Mouse (Mus musculus) liver, embryonic 11.5 days (tissue): ENCODE data around the gene Tma7. TPM values are rescaled to one million over a fixed set of nuclear protein-coding genes. Genes with fewer than 3 reads are reported as not detected.
A peak's percentile ranks its signal among the peaks of the same experiment; 100 is the strongest.

Source experiments
- ATAC-seq: fragments of 200-750 bp; cut with Nextera tagmentation; replicated peaks from 2 replicates; pipeline ENCODE4 v1.8.0; 2017; ENCODE audit warnings: moderate number of reproducible peaks, mild to moderate bottlenecking, moderate TSS enrichment, moderate library complexity; ENCODE audit not compliant: low FRiP score
- DNase-seq: peaks from one replicate; pipeline ENCODE4 v3.0.0-alpha.2; 2017; ENCODE audit warnings: low spot score
- H3K27ac ChIP-seq: fragments of 300-500 bp; sonication (generic); 2 replicates; pipeline ENCODE4 v1.5.1; 2014; ENCODE audit warnings: mild to moderate bottlenecking, low read depth, low read length, control low read depth
- H3K27me3 ChIP-seq: fragments of 300-500 bp; sonication (generic); replicated peaks from 2 replicates; pipeline ENCODE4 v1.6.1; 2014; ENCODE audit warnings: low read length, mixed read lengths; ENCODE audit not compliant: control insufficient read depth, insufficient read depth
- H3K36me3 ChIP-seq: fragments of 300-500 bp; sonication (generic); 2 replicates; pipeline ENCODE4 v1.6.1; 2014; ENCODE audit warnings: mild to moderate bottlenecking, low read length, moderate library complexity, mixed read lengths; ENCODE audit not compliant: control insufficient read depth, insufficient read depth
- H3K4me1 ChIP-seq: fragments of 300-500 bp; sonication (generic); replicated peaks from 2 replicates; pipeline ENCODE4 v1.6.1; 2014; ENCODE audit warnings: low read length, mixed read lengths; ENCODE audit not compliant: control insufficient read depth, insufficient read depth
- H3K4me2 ChIP-seq: fragments of 300-500 bp; sonication (generic); 2 replicates; pipeline ENCODE4 v1.6.1; 2014; ENCODE audit warnings: mild to moderate bottlenecking, control low read depth, moderate library complexity
- H3K4me3 ChIP-seq: fragments of 300-500 bp; sonication (generic); 2 replicates; pipeline ENCODE4 v1.5.1; 2014; ENCODE audit warnings: low read depth, low read length, control low read depth
- H3K9ac ChIP-seq: fragments of 300-500 bp; sonication (generic); 2 replicates; pipeline ENCODE4 v1.6.1; 2014; ENCODE audit warnings: low read depth, low read length, control low read depth
- H3K9me3 ChIP-seq: fragments of 300-500 bp; sonication (generic); 2 replicates; pipeline ENCODE4 v1.6.1; 2016; ENCODE audit warnings: low read length, inconsistent platforms, mixed read lengths; ENCODE audit not compliant: control insufficient read depth
- WGBS: fragments of 180-500 bp; shearing (Covaris S2); extraction: QIAGEN DNeasy Blood & Tissue Kit; methylation state at CpG from one replicate; pipeline ENCODE4 v1.1.7; 2014; 5-methylcytosine and 5-hydroxymethylcytosine counted together
- polyA plus RNA-seq: library from polyadenylated mRNA; unstranded; fragments of >200 nt; fragmentation: Nextera tagmentation; extraction: Ambion mirVana; gene quantifications from 2 replicates; pipeline ENCODE4 v1.2.1, GENCODE M21; 2014

Tma7 gene
- polyA plus RNA-seq, 1 experiment from 2014 or later, result 742 TPM

- H3K4me2 ChIP-seq, result no peak overlapping the region
- H3K9ac ChIP-seq, result no peak overlapping the region
- 56% methylated on average over 6 of the region's 6 CpGs for WGBS
- ATAC-seq (no peak), DNase-seq (no peak)
- H3K27me3 ChIP-seq, result peaks cover 35% of the 10 kb centered on the region
- H3K36me3 ChIP-seq, result peaks cover 3% of the 10 kb centered on the region; the same call in 1 of the 2 replicates
- H3K27ac ChIP-seq, result no peak overlapping the region
- H3K9me3 ChIP-seq, result no peaks in the 10 kb centered on the region
- H3K4me3 ChIP-seq, result no peak overlapping the region
- peaks cover 21% of the 10 kb centered on the region for H3K4me1 ChIP-seq
Measured at GRCm38 (mm10) chr9:109098969-109099368, 16.6 kb upstream of the Tma7 start.

GRCm38 (mm10) chr9:109098366-109098765 is 16.0 kb upstream of the Tma7 start:
- Histone ChIP-seq H3K9me3 (no peaks in the 10 kb centered on the region), H3K36me3 (no peaks in the 10 kb centered on the region; the same call in 1 of the 2 replicates), H3K9ac (no peak overlapping the region), H3K27me3 (peaks cover 35% of the 10 kb centered on the region), H3K4me3 (no peak overlapping the region), H3K27ac (no peak overlapping the region), H3K4me1 (peaks cover 21% of the 10 kb centered on the region), H3K4me2 (no peak overlapping the region)
- DNase-seq (no peak), ATAC-seq (no peak)
- WGBS, result 87% methylated on average over 8 of the region's 8 CpGs

- ATAC-seq, result no peak
- H3K27ac ChIP-seq, result no peak overlapping the region
- no peak for DNase-seq
- H3K9me3 ChIP-seq, result no peaks in the 10 kb centered on the region
- H3K36me3 ChIP-seq, result no peaks in the 10 kb centered on the region; the same call in 1 of the 2 replicates
- H3K4me3 ChIP-seq, result no peak overlapping the region
- no peak overlapping the region for H3K9ac ChIP-seq
- H3K4me1 ChIP-seq, result peaks cover 21% of the 10 kb centered on the region
- peak overlapping the region; percentile 65 for H3K4me2 ChIP-seq
- peaks cover 35% of the 10 kb centered on the region for H3K27me3 ChIP-seq
- 66% methylated on average over 5 of the region's 5 CpGs for WGBS
Measured at GRCm38 (mm10) chr9:109097831-109098230, 15.4 kb upstream of the Tma7 start.

DNA sequence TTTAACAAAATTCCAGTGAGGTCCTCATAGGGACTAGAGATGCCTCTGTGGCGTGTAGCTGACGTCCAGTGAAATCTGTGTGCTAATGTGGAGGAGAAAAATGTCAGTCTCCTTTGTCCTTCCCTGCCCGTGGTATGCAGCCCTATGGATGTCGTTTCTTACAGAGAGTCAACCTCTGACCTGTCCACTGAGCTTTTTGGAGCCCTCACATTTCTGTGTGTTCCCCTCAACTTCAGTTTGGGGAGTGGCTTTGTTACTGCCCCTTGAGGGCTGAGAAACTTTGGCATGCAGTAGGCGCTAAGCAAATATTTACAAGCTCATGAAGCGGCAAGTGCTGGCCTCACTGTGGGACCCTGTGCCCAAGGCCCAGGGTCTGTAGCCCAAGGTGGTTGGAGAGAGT is 14.9 kb upstream of the Tma7 start:
- Histone ChIP-seq H3K36me3 (no peaks in the 10 kb centered on the region; the same call in 1 of the 2 replicates), H3K9me3 (no peaks in the 10 kb centered on the region), H3K4me2 (peak overlapping the region; percentile 65), H3K27me3 (peaks cover 35% of the 10 kb centered on the region), H3K27ac (peak overlapping the region; percentile 4; the same call in 1 of the 2 replicates), H3K4me3 (peak overlapping the region; percentile 61), H3K9ac (no peak overlapping the region; the same call in 1 of the 2 replicates), H3K4me1 (peaks cover 21% of the 10 kb centered on the region)
- ATAC-seq (no peak), DNase-seq (no peak)
- WGBS, result 56% methylated on average over 6 of the region's 6 CpGs

DNA sequence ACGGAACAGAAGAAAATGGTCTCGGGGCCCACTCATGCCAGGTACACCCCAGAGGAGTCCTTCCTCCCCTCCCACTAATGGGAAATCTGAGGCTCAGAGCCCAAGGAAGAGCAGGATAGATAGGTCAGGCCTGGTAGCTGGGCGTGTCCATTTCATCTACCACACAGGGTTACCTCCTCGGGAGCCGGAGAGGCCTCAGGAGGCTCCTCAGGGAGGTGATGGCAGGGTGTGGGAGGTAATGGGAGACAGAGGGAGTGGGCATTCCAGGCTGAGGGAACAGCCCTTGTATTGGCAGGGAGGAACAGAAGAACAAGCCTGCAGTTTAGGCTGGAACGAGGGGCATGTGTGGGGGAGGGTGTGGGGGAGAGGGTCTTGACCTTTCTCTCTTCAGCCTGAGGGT is 14.5 kb upstream of the Tma7 start:
- Histone ChIP-seq H3K4me2 (peak overlapping the region; percentile 65), H3K36me3 (no peaks in the 10 kb centered on the region), H3K4me3 (peak overlapping the region; percentile 61), H3K27me3 (peaks cover 35% of the 10 kb centered on the region), H3K9me3 (no peaks in the 10 kb centered on the region), H3K4me1 (peaks cover 21% of the 10 kb centered on the region), H3K27ac (peak overlapping the region; percentile 4; the same call in 1 of the 2 replicates), H3K9ac (peak overlapping the region; percentile 13)
- DNase-seq (no peak), ATAC-seq (no peak)
- WGBS, result 47% methylated on average over 6 of the region's 6 CpGs

- 47% methylated on average over 9 of the region's 9 CpGs for whole genome bisulfite sequencing
- peaks cover 35% of the 10 kb centered on the region for H3K27me3 ChIP-seq
- H3K4me1 ChIP-seq, result peaks cover 21% of the 10 kb centered on the region
- ATAC-seq (no peak), DNase-seq (no peak)
- H3K9me3 ChIP-seq, result no peaks in the 10 kb centered on the region
- peak overlapping the region; percentile 61 for H3K4me3 ChIP-seq
- peak overlapping the region; percentile 65 for H3K4me2 ChIP-seq
- H3K9ac ChIP-seq, result peak overlapping the region; percentile 69
- H3K36me3 ChIP-seq, result peaks cover 2% of the 10 kb centered on the region; the same call in 1 of the 2 replicates
- peak overlapping the region; percentile 91 for H3K27ac ChIP-seq
Measured at GRCm38 (mm10) chr9:109096251-109096661, 13.9 kb upstream of the Tma7 start.

GRCm38 (mm10) chr9:109095137-109095982 is 13.0 kb upstream of the Tma7 start, which contains the start of gene Plxnb1:
TSS of gene Plxnb1 (plus strand) at chr9:109095389.
- H3K36me3 ChIP-seq, result peaks cover 2% of the 10 kb centered on the region; the same call in 1 of the 2 replicates
- peak within 1 kb of the TSS; percentile 69 for H3K9ac ChIP-seq
- ATAC-seq (peak; percentile 24), DNase-seq (peak; percentile 76)
- peak within 1 kb of the TSS; percentile 91 for H3K27ac ChIP-seq
- H3K4me1 ChIP-seq, result peaks cover 21% of the 10 kb centered on the region
- no peaks in the 10 kb centered on the region for H3K9me3 ChIP-seq
- H3K4me2 ChIP-seq, result peak within 1 kb of the TSS; percentile 65
- peaks cover 35% of the 10 kb centered on the region for H3K27me3 ChIP-seq
- peak within 1 kb of the TSS; percentile 61 for H3K4me3 ChIP-seq
- WGBS, result under 1% methylated on average over 99 of the region's 102 CpGs

DNA sequence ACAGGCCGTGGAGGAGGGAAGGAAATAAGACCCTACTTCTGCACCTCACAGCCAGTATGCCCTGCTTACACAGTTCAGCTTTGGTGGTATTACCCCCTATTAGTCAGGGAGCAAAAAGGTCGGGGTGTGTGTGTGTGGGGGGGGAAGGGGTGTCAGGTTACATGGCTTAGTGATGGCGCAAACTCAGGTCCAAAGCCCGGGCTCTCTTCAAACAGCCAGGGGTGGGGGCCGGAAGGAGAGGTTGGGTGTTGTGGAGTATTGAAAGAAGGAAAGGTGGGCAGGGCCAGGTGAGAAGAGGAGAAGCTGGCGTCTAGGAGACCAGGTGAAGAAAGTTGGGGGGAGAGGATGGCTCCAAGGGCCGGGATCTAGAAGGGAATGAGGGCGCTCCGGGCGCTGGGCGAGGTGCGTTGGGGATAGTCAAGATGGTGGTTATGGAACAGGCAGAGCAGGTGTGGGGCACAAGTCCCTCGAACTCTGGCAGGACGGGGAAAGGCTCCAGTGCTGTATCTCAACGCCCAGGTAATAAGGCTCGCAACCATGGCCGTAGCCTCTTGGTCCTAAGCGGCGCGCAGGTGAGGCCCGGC is 12.3 kb upstream of the Tma7 start:
- H3K4me3 ChIP-seq, result peak overlapping the region; percentile 61
- H3K9ac ChIP-seq, result peak overlapping the region; percentile 69
- H3K36me3 ChIP-seq, result peaks cover 2% of the 10 kb centered on the region; the same call in 1 of the 2 replicates
- H3K4me2 ChIP-seq, result peak overlapping the region; percentile 65
- H3K27ac ChIP-seq, result peak overlapping the region; percentile 91
- H3K4me1 ChIP-seq, result peaks cover 21% of the 10 kb centered on the region
- H3K9me3 ChIP-seq, result no peaks in the 10 kb centered on the region
- DNase-seq (peak; percentile 64), ATAC-seq (peak; percentile 24)
- WGBS, result 7% methylated on average over 21 of the region's 21 CpGs
- H3K27me3 ChIP-seq, result peaks cover 35% of the 10 kb centered on the region
